Mouse (Mus musculus) embryonic facial prominence, embryonic 15.5 days (tissue): ENCODE data around the gene Spata1. TPM values are rescaled to one million over a fixed set of nuclear protein-coding genes. Genes with fewer than 3 reads are reported as not detected.

Source experiments
- ATAC-seq: fragments of 200-750 bp; cut with Nextera tagmentation; 2 replicates; pipeline ENCODE4 v1.8.0; 2017; ENCODE audit warnings: low read depth, moderate TSS enrichment; ENCODE audit not compliant: insufficient number of reproducible peaks, low FRiP score, low TSS enrichment
- H3K27ac ChIP-seq: fragments of 300-500 bp; sonication (generic); replicated peaks from 2 replicates; pipeline ENCODE4 v1.5.1; 2015; ENCODE audit warnings: mild to moderate bottlenecking, inconsistent platforms
- H3K27me3 ChIP-seq: fragments of 300-500 bp; sonication (generic); 2 replicates; pipeline ENCODE4 v1.6.1; 2015; ENCODE audit warnings: inconsistent platforms
- H3K36me3 ChIP-seq: fragments of 300-500 bp; sonication (generic); 2 replicates; pipeline ENCODE4 v1.6.1; 2015; ENCODE audit warnings: mild to moderate bottlenecking, inconsistent platforms
- H3K4me1 ChIP-seq: fragments of 300-500 bp; sonication (generic); 2 replicates; pipeline ENCODE4 v1.6.1; 2015; ENCODE audit warnings: inconsistent platforms
- H3K4me2 ChIP-seq: fragments of 300-500 bp; sonication (generic); replicated peaks from 2 replicates; pipeline ENCODE4 v1.6.1; 2015; ENCODE audit warnings: mild to moderate bottlenecking, inconsistent platforms
- H3K4me3 ChIP-seq: fragments of 300-500 bp; sonication (generic); replicated peaks from 2 replicates; pipeline ENCODE4 v1.5.1; 2015; ENCODE audit warnings: mild to moderate bottlenecking, inconsistent platforms
- H3K9ac ChIP-seq: fragments of 300-500 bp; sonication (generic); 2 replicates; pipeline ENCODE4 v1.6.1; 2015; ENCODE audit warnings: inconsistent platforms
- H3K9me3 ChIP-seq: fragments of 300-500 bp; sonication (generic); replicated peaks from 2 replicates; pipeline ENCODE4 v1.6.1; 2016; ENCODE audit warnings: inconsistent platforms
- WGBS: fragments of 180-500 bp; shearing (Covaris S2); methylation state at CpG from one replicate; pipeline ENCODE4 v1.1.7; 2015; 5-methylcytosine and 5-hydroxymethylcytosine counted together
- polyA plus RNA-seq: library from polyadenylated mRNA; unstranded; fragments of >200 nt; fragmentation: Nextera tagmentation; extraction: Ambion mirVana; gene quantifications from 2 replicates; pipeline ENCODE4 v1.2.1, GENCODE M21; 2015

The Spata1 gene
- polyA plus RNA-seq, 1 experiment from 2014 or later = 8.6 TPM

DNA sequence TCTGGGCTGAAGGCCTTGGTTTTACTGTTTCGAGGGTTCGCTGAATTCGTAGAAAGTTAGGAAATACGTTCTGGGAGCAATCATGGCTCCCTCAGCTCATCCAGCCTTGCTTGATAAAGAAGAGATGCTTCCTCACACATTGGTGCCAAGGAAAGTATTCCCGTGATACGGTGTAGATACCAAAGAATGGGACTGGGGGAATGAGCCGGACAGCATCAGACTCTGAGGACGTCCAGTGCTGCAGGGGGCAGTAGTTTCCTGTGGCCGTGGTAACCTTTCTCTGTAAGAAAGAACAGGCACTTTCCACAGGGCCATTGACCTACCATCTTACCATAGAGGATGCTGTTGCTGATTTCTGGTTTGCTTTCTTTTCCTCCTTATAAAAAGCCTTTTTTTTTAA lies 80.0 kb downstream of the Spata1 start:
- Histone ChIP-seq H3K9ac (no peak overlapping the region), H3K27ac (no peak overlapping the region)
- WGBS = 90% methylated on average over 9 of the region's 9 CpGs

DNA sequence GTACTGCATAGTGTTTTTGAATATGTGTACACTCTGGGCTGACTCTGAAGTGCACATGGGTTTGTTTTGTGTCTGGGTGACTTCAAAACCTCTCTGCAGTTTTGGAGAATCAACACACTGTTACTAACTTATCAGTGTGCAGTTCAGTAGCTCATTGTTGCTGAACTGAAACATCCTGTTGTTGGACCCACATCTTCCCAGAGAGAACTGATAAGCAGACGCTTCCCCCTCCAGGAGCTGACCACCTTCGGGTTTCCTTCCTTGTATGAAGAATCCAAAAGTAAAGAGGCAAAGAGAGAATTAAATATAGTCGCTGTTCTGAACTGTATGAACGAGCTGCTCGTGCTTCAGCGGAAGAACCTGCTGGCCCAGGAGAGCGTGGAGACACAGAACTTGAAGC lies 80.7 kb downstream of the Spata1 start:
- no peaks in the 10 kb centered on the region for H3K27me3 ChIP-seq
- 91% methylated on average over 7 of the region's 7 CpGs for WGBS
- peaks cover 33% of the 10 kb centered on the region for H3K36me3 ChIP-seq
- H3K9ac ChIP-seq = no peak overlapping the region
- no peak overlapping the region for H3K27ac ChIP-seq
- no peaks in the 10 kb centered on the region for H3K4me1 ChIP-seq
- no peak for ATAC-seq
- no peak overlapping the region for H3K4me2 ChIP-seq
- no peaks in the 10 kb centered on the region for H3K9me3 ChIP-seq
- H3K4me3 ChIP-seq = no peak overlapping the region

More for the DNA sequence above, 80.0 kb downstream of the Spata1 start:
- Histone ChIP-seq H3K36me3 (peaks cover 33% of the 10 kb centered on the region), H3K27me3 (no peaks in the 10 kb centered on the region), H3K4me1 (no peaks in the 10 kb centered on the region), H3K4me2 (no peak overlapping the region), H3K9me3 (no peaks in the 10 kb centered on the region), H3K4me3 (no peak overlapping the region)
- no peak for ATAC-seq

DNA sequence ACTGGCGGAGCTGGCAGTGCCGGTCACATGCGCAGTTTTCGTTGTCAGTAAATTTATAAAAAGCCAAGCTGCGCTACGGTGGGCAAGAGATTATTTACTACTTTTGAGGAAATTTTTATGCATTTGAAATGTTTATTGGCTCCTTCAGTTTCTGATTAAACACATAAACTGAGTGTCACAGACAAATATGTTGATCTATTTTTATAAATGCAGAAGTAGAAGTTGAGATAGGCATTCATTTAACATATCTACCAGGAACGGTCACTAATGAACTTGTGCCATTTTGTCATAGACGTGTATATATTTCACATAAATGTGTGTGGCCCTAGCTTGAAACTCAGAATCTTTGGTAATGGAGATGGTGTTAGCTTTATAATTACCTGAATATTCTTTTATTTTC lies 81.7 kb downstream of the Spata1 start:
- H3K9me3 ChIP-seq = no peaks in the 10 kb centered on the region
- H3K27ac ChIP-seq = no peak overlapping the region
- no peak overlapping the region for H3K9ac ChIP-seq
- H3K4me3 ChIP-seq = no peak overlapping the region
- no peaks in the 10 kb centered on the region for H3K4me1 ChIP-seq
- H3K27me3 ChIP-seq = no peaks in the 10 kb centered on the region
- 95% methylated on average over 8 of the region's 8 CpGs for WGBS
- no peak for ATAC-seq
- H3K36me3 ChIP-seq = peaks cover 24% of the 10 kb centered on the region; the same call in 1 of the 2 replicates
- H3K4me2 ChIP-seq = no peak overlapping the region

DNA sequence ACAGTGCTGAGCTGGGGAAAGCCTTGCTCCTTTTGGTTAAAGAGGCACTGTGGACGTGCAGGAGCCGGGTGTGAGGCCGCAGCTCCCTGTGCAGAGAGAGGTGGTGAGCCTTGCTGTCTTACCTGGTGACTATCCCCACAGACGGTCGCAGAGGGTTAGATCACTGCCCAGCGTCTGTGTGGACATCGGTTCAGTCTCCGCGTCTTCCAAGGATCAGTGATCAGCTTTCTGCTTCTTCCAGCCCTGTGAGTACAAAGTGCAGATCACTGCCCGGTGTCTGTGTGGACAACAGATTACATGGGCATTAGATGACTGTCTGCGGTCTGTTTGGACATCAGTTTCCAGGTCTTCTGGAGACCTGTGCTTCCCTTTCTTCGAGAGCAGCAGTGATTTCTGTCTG lies 85.0 kb downstream of the Spata1 start:
- 90% methylated on average over 12 of the region's 12 CpGs for WGBS
- H3K27me3 ChIP-seq = no peaks in the 10 kb centered on the region
- no peak overlapping the region for H3K4me2 ChIP-seq
- peaks cover 11% of the 10 kb centered on the region; the same call in 1 of the 2 replicates for H3K4me1 ChIP-seq
- peaks cover 16% of the 10 kb centered on the region; the same call in 1 of the 2 replicates for H3K36me3 ChIP-seq
- H3K4me3 ChIP-seq = no peak overlapping the region
- H3K27ac ChIP-seq = no peak overlapping the region
- no peaks in the 10 kb centered on the region for H3K9me3 ChIP-seq
- no peak for ATAC-seq
- no peak overlapping the region for H3K9ac ChIP-seq

DNA sequence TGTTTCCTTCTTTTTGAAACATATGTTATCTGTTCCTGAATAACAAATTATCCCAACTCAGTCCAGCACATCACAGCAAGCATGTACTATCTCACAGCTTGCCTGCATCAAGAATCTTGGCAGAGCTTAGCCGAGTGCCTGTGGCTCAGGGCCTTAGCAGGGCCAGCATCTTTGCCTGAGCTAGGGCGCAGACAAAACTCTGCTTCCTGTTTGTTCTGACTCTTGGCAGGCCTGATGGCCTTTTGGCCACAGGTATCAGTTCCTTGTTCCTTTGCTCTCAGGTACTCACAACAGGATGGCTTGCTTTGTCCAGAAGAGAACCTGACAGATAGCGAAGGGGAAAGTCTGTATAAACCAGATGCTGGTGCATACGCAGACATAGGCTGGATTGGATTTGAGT lies 85.6 kb downstream of the Spata1 start:
- Histone ChIP-seq H3K4me1 (peaks cover 11% of the 10 kb centered on the region; the same call in 1 of the 2 replicates), H3K36me3 (peaks cover 10% of the 10 kb centered on the region; the same call in 1 of the 2 replicates), H3K9me3 (no peaks in the 10 kb centered on the region), H3K9ac (no peak overlapping the region), H3K27me3 (no peaks in the 10 kb centered on the region), H3K27ac (no peak overlapping the region), H3K4me2 (no peak overlapping the region), H3K4me3 (no peak overlapping the region)
- 82% methylated on average over 4 of the region's 4 CpGs for WGBS
- ATAC-seq = no peak

DNA sequence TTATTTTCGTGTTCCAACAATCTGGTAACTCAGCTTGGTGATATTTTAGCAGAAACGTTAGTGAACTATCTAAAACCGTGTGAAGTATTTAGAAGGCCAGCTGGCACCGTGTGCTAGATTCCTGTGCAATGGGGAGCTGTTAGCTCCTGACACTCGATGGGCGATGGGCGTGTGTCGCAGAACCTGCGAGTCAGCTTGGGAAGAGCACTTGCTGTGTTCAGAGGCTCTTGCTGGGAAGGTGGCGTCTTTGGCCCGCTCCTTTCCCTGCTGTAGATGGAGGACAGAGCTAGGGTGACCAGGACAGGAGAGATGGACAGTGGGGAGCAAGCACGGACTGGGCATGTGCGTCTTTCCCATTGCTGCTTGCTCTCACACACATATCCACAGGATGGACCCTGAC lies 86.5 kb downstream of the Spata1 start:
- Histone ChIP-seq H3K27ac (no peak overlapping the region), H3K4me1 (peaks cover 11% of the 10 kb centered on the region; the same call in 1 of the 2 replicates), H3K27me3 (no peaks in the 10 kb centered on the region), H3K4me2 (no peak overlapping the region), H3K36me3 (0 out of 2 replicates have a peak, but pooled peaks cover 5% of the 10 kb centered on the region), H3K9ac (no peak overlapping the region), H3K4me3 (no peak overlapping the region), H3K9me3 (no peaks in the 10 kb centered on the region)
- ATAC-seq = no peak
- WGBS = 81% methylated on average over 13 of the region's 13 CpGs

DNA sequence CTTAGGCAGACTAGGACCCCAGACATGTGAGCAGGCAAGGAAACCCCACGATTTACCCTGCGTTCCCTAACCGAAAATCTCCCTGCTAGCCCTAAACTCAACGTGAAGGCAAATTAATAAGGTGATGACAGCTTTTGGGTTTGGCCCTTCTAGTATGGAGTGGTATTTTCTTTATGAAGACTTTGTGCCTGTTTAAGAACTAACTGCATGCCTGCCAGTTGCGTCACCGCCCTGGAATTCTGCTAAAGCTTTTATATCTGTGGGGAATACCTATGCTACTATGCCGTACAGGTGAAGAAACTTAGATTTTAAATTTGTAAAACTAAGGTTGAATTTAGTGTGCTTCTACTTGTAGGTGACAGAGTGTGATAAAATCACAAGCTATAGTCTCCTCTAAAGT lies 87.1 kb downstream of the Spata1 start:
- ATAC-seq = no peak
- Histone ChIP-seq H3K27me3 (no peaks in the 10 kb centered on the region), H3K27ac (no peak overlapping the region), H3K9me3 (no peaks in the 10 kb centered on the region), H3K4me2 (no peak overlapping the region), H3K9ac (no peak overlapping the region), H3K4me3 (no peak overlapping the region), H3K4me1 (peaks cover 11% of the 10 kb centered on the region; the same call in 1 of the 2 replicates), H3K36me3 (0 out of 2 replicates have a peak, but pooled peaks cover 2% of the 10 kb centered on the region)
- WGBS = 69% methylated on average over 7 of the region's 7 CpGs

DNA sequence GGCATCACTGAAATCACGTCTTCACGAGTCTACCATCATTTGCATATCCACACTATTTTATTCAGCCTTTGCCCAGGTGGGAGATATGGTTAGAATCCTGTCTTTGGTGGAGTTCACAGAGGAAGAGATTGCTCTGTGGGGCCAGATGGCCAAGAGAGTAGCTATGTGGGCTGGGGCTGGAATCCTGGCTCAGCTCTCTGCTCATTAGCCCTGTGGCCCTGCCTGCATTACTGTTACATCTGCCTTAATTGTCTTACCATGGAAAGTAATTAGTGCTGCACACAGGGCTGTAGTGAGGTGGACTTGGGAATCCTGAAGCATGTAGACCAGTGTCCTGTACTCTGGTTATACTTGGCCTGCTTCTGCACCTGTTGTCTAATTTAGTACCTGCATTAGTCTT lies 87.5 kb downstream of the Spata1 start:
- H3K4me2 ChIP-seq = no peak overlapping the region
- 65% methylated on average over 2 of the region's 2 CpGs for WGBS

DNA sequence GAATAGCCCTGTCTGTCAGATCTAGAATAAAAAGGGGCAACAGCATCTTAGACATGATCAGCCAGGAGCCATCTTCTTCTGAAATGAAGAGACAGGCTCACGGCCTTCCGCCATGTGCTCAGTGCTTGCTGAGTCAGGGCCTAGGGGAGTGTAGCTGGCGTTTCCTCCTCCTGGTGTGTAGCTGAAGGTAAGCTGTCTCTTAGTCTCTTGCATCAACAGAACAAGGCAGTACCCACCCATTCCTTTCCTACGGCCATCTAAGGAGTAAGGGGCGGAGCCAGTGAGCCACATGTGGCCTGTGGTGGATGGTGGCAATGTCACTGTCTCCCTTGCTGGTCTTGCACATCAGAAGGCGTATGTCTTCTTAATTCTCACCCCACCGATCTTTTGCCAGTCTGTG lies 89.4 kb downstream of the Spata1 start:
- Histone ChIP-seq H3K9me3 (no peaks in the 10 kb centered on the region), H3K9ac (no peak overlapping the region), H3K4me2 (no peak overlapping the region), H3K27ac (no peak overlapping the region), H3K36me3 (no peaks in the 10 kb centered on the region), H3K4me3 (no peak overlapping the region), H3K4me1 (peaks cover 31% of the 10 kb centered on the region), H3K27me3 (no peaks in the 10 kb centered on the region)
- ATAC-seq = no peak
- WGBS = 73% methylated on average over 7 of the region's 7 CpGs

More for the DNA sequence above, 87.5 kb downstream of the Spata1 start:
- no peak overlapping the region for H3K27ac ChIP-seq
- H3K4me3 ChIP-seq = no peak overlapping the region
- no peak overlapping the region for H3K9ac ChIP-seq
- H3K4me1 ChIP-seq = peaks cover 15% of the 10 kb centered on the region; the same call in 1 of the 2 replicates
- H3K27me3 ChIP-seq = no peaks in the 10 kb centered on the region
- no peak for ATAC-seq
- H3K9me3 ChIP-seq = no peaks in the 10 kb centered on the region
- no peaks in the 10 kb centered on the region for H3K36me3 ChIP-seq

Other genes starting within 250 kb of the Spata1 start
- 32.4 and 34.3 TPM in 2 replicates for gene Ssx2ip, start 95.1 kb downstream of the Spata1 start, polyA plus RNA-seq
- gene Ctbs, start 50.0 kb downstream of the Spata1 start, polyA plus RNA-seq = 10.5 and 10.6 TPM in 2 replicates
- 826 and 839 TPM in 2 replicates for gene Gng5, start 54 bp upstream of the Spata1 start, polyA plus RNA-seq
- 40.5 and 41.4 TPM in 2 replicates for gene Rpf1, start 21.7 kb upstream of the Spata1 start, polyA plus RNA-seq
- gene Uox, start 70.7 kb upstream of the Spata1 start, polyA plus RNA-seq = 1.2 and 1.9 TPM in 2 replicates
- 0.21 and 0.48 TPM in 2 replicates for gene Dnase2b, start 115.8 kb upstream of the Spata1 start, polyA plus RNA-seq
- 0.23 and 0.24 TPM in 2 replicates for gene 4930503B20Rik, start 151.6 kb upstream of the Spata1 start, polyA plus RNA-seq
- gene Samd13, start 185.8 kb upstream of the Spata1 start, polyA plus RNA-seq = 1.2 and 1.4 TPM in 2 replicates